Mouse (Mus musculus): ENCODE measurements at regions not wholly inside any gene's neighbourhood (a gene's known extent, or its start where the extent isn't known, plus 50 kb on each side); places are given as distances from the start of the nearest gene placed in this dataset.

DNA sequence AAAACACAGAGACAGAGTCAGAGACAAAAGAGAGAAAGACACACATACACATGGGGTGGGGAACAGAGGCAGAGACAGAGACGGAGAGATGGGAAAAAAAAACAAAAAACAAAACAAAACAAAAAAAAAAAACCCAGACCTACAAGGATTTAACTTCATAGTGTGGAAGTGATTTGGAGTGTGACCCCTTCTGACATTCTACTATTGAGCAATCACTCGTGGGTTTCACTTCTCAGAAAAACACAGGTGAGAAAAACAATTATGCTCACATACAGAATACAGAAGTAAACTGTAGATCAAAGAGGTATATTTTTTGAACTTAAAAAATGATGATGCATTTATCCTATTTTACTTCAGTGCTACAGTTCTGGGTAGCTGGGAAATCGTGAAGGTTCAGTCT lies 326.7 kb upstream of the Actbl2 start:
- Histone ChIP-seq H3K27ac (ENCODE audit: insufficient read depth, low read depth, low read length) (no peak overlapping the region), H3K4me3 (ENCODE audit: insufficient read depth, low read length) (no peak overlapping the region), H3K4me1 (ENCODE audit: control insufficient read depth, insufficient read depth, low read length) (peaks cover 24% of the 10 kb centered on the region)
- TF ChIP-seq CTCF (IDR thresholded peaks at IDR 0.05; ENCODE audit: low read depth, low read length) (no peak), POLR2A (IDR thresholded peaks at IDR 0.05; ENCODE audit: borderline replicate concordance, low read depth, low read length) (no peak)

DNA sequence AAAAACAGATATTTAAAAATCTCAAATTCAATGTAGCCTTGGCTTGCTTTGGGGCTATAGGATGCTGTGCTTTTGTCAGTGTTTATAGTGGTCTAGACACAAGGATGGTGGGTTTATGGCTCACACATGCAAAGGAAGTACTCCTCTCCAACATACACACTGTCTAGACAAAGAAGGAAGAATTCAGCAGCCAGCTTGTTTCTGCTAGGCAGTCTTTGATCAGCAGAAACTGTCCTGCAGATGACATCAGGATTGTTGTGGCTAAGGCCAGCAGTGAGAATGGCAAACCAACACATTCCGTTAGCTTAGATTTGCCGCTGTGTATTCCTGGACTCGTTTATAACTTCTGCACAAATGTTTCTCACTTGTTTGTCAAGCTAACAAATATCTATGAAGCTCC lies 325.9 kb upstream of the Actbl2 start:
- TF ChIP-seq POLR2A (IDR thresholded peaks at IDR 0.05; ENCODE audit: borderline replicate concordance, low read depth, low read length) (no peak), CTCF (IDR thresholded peaks at IDR 0.05; ENCODE audit: low read depth, low read length) (no peak)
- H3K4me3 ChIP-seq (ENCODE audit: insufficient read depth, low read length), result no peak overlapping the region
- peaks cover 24% of the 10 kb centered on the region for H3K4me1 ChIP-seq (ENCODE audit: control insufficient read depth, insufficient read depth, low read length)
- H3K27ac ChIP-seq (ENCODE audit: insufficient read depth, low read depth, low read length), result no peak overlapping the region

DNA sequence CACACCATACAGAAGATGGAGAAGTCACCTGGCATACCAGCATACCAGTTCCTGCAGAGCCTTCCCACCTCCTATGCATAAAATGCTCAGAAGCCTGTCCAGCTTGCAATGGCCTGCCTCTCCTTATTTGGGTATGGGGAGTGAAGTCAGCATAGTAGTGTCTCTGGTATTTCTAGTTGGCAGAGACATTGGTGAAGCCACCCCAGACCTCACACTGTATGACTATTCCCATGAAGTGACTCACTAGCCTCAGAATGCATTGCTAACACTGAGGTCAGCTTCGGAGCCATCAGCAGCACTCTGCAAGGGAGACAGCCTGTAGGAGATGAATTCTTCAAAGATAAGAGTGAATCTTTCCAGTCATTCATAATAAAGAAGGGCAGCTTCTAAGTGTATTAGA lies 325.2 kb upstream of the Actbl2 start:
- peaks cover 24% of the 10 kb centered on the region for H3K4me1 ChIP-seq (ENCODE audit: control insufficient read depth, insufficient read depth, low read length)
- TF ChIP-seq POLR2A (IDR thresholded peaks at IDR 0.05; ENCODE audit: borderline replicate concordance, low read depth, low read length) (no peak), CTCF (IDR thresholded peaks at IDR 0.05; ENCODE audit: low read depth, low read length) (no peak)
- no peak overlapping the region for H3K27ac ChIP-seq (ENCODE audit: insufficient read depth, low read depth, low read length)
- no peak overlapping the region for H3K4me3 ChIP-seq (ENCODE audit: insufficient read depth, low read length)

DNA sequence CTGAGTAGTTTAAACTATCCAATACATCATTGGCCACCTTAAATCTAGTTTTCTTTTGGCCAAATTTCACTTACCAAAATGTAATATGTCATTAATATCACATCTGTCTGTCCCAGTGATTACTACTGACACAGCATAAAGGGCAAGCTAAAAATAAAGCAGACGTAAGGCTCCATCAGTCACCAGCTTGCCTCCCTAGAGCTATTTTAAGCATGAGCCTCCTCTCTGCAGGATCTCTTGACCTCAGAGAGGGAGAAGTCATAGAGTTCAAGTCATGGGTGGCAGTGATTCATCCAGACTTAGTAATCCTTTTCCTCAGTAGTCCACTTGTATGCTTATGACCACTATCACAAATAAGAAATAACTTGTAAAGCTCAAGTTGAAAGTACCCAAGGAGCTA lies 313.2 kb upstream of the Actbl2 start:
- H3K4me3 ChIP-seq (ENCODE audit: insufficient read depth, low read length), result no peak overlapping the region
- TF ChIP-seq POLR2A (IDR thresholded peaks at IDR 0.05; ENCODE audit: borderline replicate concordance, low read depth, low read length), result no peak
- no peak for TF ChIP-seq CTCF (IDR thresholded peaks at IDR 0.05; ENCODE audit: low read depth, low read length)
- peak overlapping the region; percentile 67 for H3K27ac ChIP-seq (ENCODE audit: insufficient read depth, low read depth, low read length)
- peaks cover 36% of the 10 kb centered on the region for H3K4me1 ChIP-seq (ENCODE audit: control insufficient read depth, insufficient read depth, low read length)

DNA sequence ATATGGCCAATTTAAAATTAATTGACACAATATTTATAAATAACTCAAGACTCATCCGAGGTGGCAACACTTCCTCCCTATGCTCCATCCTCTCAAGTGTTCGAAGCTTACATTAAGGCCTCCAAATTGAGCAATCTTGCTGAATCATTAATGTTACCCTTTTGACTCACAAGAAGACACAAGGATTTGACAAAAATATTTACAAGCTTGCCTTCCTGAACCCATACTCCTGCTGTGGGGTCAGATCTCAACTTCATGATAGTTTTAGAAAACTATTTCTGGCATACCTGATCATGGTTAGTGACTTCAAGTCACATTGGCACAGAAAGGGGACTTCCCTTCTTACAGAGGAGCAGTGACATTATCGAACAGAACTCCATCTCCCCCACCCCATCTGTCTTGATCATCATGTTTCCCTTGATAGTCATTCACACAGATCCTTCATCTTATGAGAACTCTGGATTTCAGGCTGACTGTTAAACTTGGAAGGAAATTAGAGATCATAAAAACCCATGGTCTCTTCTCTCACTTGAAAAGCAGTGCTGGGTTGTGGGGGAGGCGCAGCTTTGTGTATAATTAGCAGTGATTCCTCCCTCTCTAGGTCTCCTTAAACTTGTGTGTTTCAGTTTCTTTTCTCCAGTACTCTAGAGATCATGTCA lies 311.7 kb upstream of the Actbl2 start:
- TF ChIP-seq CTCF (IDR thresholded peaks at IDR 0.05; ENCODE audit: low read depth, low read length) (no peak), POLR2A (IDR thresholded peaks at IDR 0.05; ENCODE audit: borderline replicate concordance, low read depth, low read length) (no peak)
- H3K27ac ChIP-seq (ENCODE audit: insufficient read depth, low read depth, low read length), result peak overlapping the region; percentile 96
- H3K4me3 ChIP-seq (ENCODE audit: insufficient read depth, low read length), result no peak overlapping the region

DNA sequence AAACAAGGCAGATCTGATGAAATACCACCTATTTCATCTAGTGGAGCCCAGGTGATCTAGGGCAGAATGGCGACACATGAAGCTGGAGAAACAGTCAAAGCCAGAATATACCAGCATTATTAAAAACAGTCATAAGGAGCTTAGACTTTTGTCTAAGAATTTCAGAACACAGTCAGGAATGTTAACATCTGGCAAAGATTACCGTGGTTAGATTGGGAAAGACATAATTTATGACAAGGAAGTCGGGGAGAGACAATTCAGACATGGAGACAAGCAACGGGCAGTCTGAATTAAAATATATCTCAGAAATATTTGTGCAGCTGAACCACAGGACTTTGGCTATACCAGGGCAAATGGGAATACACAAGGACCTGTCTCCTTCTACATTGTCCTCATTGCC lies 310.8 kb upstream of the Actbl2 start:
- peak overlapping the region; percentile 96 for H3K27ac ChIP-seq (ENCODE audit: insufficient read depth, low read depth, low read length)
- TF ChIP-seq CTCF (IDR thresholded peaks at IDR 0.05; ENCODE audit: low read depth, low read length) (no peak), POLR2A (IDR thresholded peaks at IDR 0.05; ENCODE audit: borderline replicate concordance, low read depth, low read length) (no peak)
- H3K4me1 ChIP-seq (ENCODE audit: control insufficient read depth, insufficient read depth, low read length), result peaks cover 33% of the 10 kb centered on the region
- no peak overlapping the region for H3K4me3 ChIP-seq (ENCODE audit: insufficient read depth, low read length)

More for the DNA sequence above, 311.7 kb upstream of the Actbl2 start:
- peaks cover 36% of the 10 kb centered on the region for H3K4me1 ChIP-seq (ENCODE audit: control insufficient read depth, insufficient read depth, low read length)

DNA sequence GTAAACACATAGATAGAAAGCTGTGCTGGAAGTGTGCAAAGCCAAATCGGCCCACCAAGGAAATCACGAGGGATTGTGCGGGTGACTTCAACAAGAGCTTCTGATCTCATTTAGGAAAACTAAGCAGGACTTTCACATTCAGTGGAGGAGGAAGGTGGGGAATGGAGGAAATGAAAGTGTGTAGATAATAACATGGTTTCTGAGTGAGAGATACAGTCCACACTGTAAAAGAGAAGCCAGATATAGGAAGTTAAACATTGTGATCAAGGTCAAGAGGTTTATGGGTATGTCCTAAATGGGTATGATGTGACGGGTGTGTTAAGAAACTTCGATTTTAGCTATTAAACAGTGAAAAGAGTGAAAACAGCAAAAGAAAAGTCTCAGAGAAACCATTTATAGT lies 310.1 kb upstream of the Actbl2 start:
- H3K27ac ChIP-seq (ENCODE audit: insufficient read depth, low read depth, low read length), result peak overlapping the region; percentile 96

DNA sequence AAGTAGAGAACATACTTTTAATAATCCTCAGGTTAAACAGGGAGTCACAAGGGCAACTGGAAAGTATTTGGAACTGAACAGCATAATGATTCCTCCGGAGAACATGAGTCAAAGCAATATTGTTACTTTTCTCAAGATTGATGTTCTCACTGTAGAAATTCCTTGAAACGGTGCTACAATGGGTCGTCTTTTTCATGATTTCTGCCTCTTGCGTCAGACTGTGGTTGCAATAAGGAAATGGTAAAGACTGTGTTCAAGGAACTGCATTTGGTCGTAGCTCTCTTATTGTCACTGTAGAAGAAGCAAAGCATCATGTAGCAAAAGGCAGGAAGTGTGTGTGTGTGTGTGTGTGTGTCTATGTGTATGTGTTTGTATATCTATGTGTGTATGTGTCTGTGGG lies 294.6 kb upstream of the Actbl2 start:
- no peak for TF ChIP-seq CTCF (IDR thresholded peaks at IDR 0.05; ENCODE audit: low read depth, low read length)
- no peak for TF ChIP-seq POLR2A (IDR thresholded peaks at IDR 0.05; ENCODE audit: borderline replicate concordance, low read depth, low read length)
- no peak overlapping the region for H3K27ac ChIP-seq (ENCODE audit: insufficient read depth, low read depth, low read length)
- no peak overlapping the region for H3K4me3 ChIP-seq (ENCODE audit: insufficient read depth, low read length)
- H3K4me1 ChIP-seq (ENCODE audit: control insufficient read depth, insufficient read depth, low read length), result peaks cover 10% of the 10 kb centered on the region

More for the DNA sequence above, 310.1 kb upstream of the Actbl2 start:
- Histone ChIP-seq H3K4me1 (ENCODE audit: control insufficient read depth, insufficient read depth, low read length) (peaks cover 33% of the 10 kb centered on the region), H3K4me3 (ENCODE audit: insufficient read depth, low read length) (no peak overlapping the region)
- TF ChIP-seq POLR2A (IDR thresholded peaks at IDR 0.05; ENCODE audit: borderline replicate concordance, low read depth, low read length) (no peak), CTCF (IDR thresholded peaks at IDR 0.05; ENCODE audit: low read depth, low read length) (no peak)

DNA sequence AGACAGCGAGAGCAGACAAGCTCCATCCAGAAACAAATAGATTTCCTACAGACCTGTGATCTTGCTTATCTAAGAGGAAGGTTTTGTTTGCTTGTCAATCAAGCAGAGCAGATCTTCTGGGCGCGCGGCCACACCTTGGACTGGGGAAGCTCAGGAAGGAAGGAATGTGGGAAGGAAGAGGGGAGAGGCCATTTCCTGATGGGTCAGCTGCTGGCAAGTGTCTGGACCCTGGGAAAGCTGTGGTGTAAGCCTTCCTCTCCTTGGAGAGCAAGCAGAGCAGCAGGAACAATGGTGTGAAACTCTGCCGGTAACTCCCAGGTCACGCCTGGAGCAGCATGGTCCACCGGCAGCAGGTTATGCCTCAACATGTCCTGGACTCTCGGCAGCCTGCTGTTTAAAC lies 287.7 kb upstream of the Actbl2 start:
- H3K4me3 ChIP-seq (ENCODE audit: insufficient read depth, low read length), result no peak overlapping the region
- H3K27ac ChIP-seq (ENCODE audit: insufficient read depth, low read depth, low read length), result no peak overlapping the region
- peaks cover 19% of the 10 kb centered on the region for H3K4me1 ChIP-seq (ENCODE audit: control insufficient read depth, insufficient read depth, low read length)
- TF ChIP-seq CTCF (IDR thresholded peaks at IDR 0.05; ENCODE audit: low read depth, low read length) (no peak), POLR2A (IDR thresholded peaks at IDR 0.05; ENCODE audit: borderline replicate concordance, low read depth, low read length) (no peak)

DNA sequence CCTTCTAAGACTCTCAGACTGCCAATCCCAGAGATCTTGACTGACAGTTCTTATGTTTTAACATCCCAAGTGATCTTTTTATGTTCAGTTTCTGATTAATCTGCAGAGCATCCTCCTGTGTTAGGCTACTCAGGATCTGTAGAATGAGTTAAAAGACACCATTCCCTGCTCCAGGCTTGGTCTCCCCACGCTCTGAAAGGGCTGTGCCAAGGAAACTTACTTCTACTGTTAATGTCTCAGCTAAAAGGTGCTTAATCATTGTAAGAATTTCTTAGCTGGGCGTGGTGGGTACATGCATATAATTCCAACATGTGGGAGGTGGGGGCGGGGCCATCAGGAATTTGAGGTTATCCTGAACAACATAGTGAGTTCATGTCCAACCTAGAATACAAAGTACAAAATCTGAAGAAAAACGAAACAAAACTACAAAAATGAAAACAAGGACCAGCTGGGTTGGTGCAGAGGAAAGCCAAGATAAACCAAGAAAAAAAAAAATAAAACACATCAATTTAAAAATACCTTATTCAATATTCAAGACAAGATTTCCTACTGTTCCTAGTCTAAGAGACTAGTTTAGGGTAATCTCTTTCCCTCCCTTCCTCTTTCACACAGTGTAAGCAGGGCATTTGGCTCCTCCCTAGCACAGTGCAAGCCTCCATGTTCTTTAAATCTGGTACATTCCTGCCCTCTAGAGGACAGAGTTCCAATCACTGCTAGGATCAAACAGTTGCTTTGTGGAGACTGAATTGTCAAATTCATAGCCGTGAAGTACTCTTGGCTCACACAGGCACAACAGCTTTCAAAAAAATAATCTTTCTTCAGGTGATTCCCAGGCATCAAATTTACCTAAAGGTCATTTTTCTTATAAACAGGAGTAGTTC lies 286.9 kb upstream of the Actbl2 start:
- no peak for TF ChIP-seq CTCF (IDR thresholded peaks at IDR 0.05; ENCODE audit: low read depth, low read length)
- no peak for TF ChIP-seq POLR2A (IDR thresholded peaks at IDR 0.05; ENCODE audit: borderline replicate concordance, low read depth, low read length)
- Histone ChIP-seq H3K4me1 (ENCODE audit: control insufficient read depth, insufficient read depth, low read length) (peaks cover 19% of the 10 kb centered on the region), H3K4me3 (ENCODE audit: insufficient read depth, low read length) (no peak overlapping the region), H3K27ac (ENCODE audit: insufficient read depth, low read depth, low read length) (no peak overlapping the region)
